Comparison of ENCODE assay signal across 13 mouse cellular contexts in genomic region chr4:107348529-107349310, GRCm38 (mm10). TPM values are rescaled to one million over a fixed set of nuclear protein-coding genes. Genes with fewer than 3 reads are reported as not detected.
DNase-seq lines count a peak whose midpoint lies in the region; ATAC-seq and TF ChIP-seq lines count a peak whose summit lies in the region.
"Had no signal": no experiment of that assay in that cellular context is flagged by ENCODE, and none has a peak within 500 bp of the region (broad histone marks: within the 10 kb centered on the region; RNA-seq: fewer than 3 reads in every experiment).

No protein-coding gene starts in this region.

- 63% methylated on average over 20 of the region's 20 CpGs for WGBS in lung, adult 2 months
- 57% methylated on average over 20 of the region's 20 CpGs for WGBS in neural tube, embryonic 13.5 days

- no peaks in the 10 kb centered on the region for H3K9me3 ChIP-seq in megakaryocyte, embryonic 14.5 days
- H3K9me3 ChIP-seq in neural tube, embryonic 13.5 days, result no peaks in the 10 kb centered on the region
- H3K9me3 ChIP-seq: stomach, embryonic 15.5 days had no signal

- peak overlapping the region; percentile 20; the same call in 1 of the 2 replicates for H3K4me2 ChIP-seq in neural tube, embryonic 13.5 days
- H3K4me2 ChIP-seq: stomach, embryonic 15.5 days had no signal

- no peak for TF ChIP-seq CTCF in lung, adult 2 months (IDR thresholded peaks at IDR 0.05; ENCODE audit: insufficient read depth, low read length)

- no peak for TF ChIP-seq POLR2A in lung, adult 2 months (IDR thresholded peaks at IDR 0.05; ENCODE audit: borderline replicate concordance, extremely low read depth, low read depth, low read length)

- H3K27ac ChIP-seq in neural tube, embryonic 13.5 days (replicated peaks), result peak overlapping the region; percentile 74
- H3K27ac ChIP-seq: kidney, postnatal 0 days; liver, embryonic 14.5 days; stomach, embryonic 15.5 days had no signal

- peaks cover 36% of the 10 kb centered on the region for H3K4me1 ChIP-seq in megakaryocyte, embryonic 14.5 days
- H3K4me1 ChIP-seq in lung, adult 2 months (ENCODE audit: control insufficient read depth, insufficient read depth, low read length), result no peaks in the 10 kb centered on the region
- peaks cover 18% of the 10 kb centered on the region for H3K4me1 ChIP-seq in neural tube, embryonic 13.5 days (replicated peaks)
- H3K4me1 ChIP-seq: stomach, embryonic 15.5 days had no signal

- peak overlapping the region; percentile 50; the same call in 1 of the 2 replicates for H3K9ac ChIP-seq in neural tube, embryonic 13.5 days
- H3K9ac ChIP-seq: liver, embryonic 14.5 days; stomach, embryonic 15.5 days had no signal

- no peaks in the 10 kb centered on the region for H3K27me3 ChIP-seq in megakaryocyte, embryonic 14.5 days (replicated peaks)
- no peaks in the 10 kb centered on the region for H3K27me3 ChIP-seq in neural tube, embryonic 13.5 days
- H3K27me3 ChIP-seq: stomach, embryonic 15.5 days had no signal

- peak; percentile 14 for DNase-seq in embryo, embryonic 11 days
- DNase-seq in embryo, embryonic 9.5 days (ENCODE audit: extremely low spot score), result no peak
- peak; percentile 20 for DNase-seq in lung, adult 2 months
- DNase-seq in gastrocnemius, postnatal 10 days, result no peak
- no peak for DNase-seq in cerebellum, adult 18-20 months

- ATAC-seq in megakaryocyte, adult 5-6 weeks (ENCODE audit: poor library complexity, severe bottlenecking), result no peak
- 0 out of 2 replicates have a peak, but pooled peaks have one; percentile 47 for ATAC-seq in neural tube, embryonic 13.5 days (ENCODE audit: low read depth)

- H3K4me3 ChIP-seq in megakaryocyte, embryonic 14.5 days (replicated peaks), result peak overlapping the region; percentile 66
- H3K4me3 ChIP-seq in lung, adult 2 months (replicated peaks; ENCODE audit: extremely low read depth, low read depth, low read length), result no peak overlapping the region
- H3K4me3 ChIP-seq in neural tube, embryonic 13.5 days, result no peak overlapping the region
- H3K4me3 ChIP-seq: erythroblast, embryonic 14.5 days; stomach, embryonic 15.5 days had no signal

- peaks cover 87% of the 10 kb centered on the region for H3K36me3 ChIP-seq in megakaryocyte, embryonic 14.5 days (replicated peaks; ENCODE audit: low read length)
- peaks cover 11% of the 10 kb centered on the region; the same call in 1 of the 2 replicates for H3K36me3 ChIP-seq in neural tube, embryonic 13.5 days

RNA-seq across cellular contexts. Expression of gene Ndc1, which starts 18.9 kb away (rescaled TPM):
- polyA plus RNA-seq in megakaryocyte, embryonic 14.5 days (2012; ENCODE audit: insufficient read depth, low replicate concordance), result 0.50 and 3.0 TPM in 2 replicates
- total RNA-seq in megakaryocyte, adult 5-6 weeks (2015), result 49.1 and 51.8 TPM in 2 replicates
- total RNA-seq in megakaryocyte, adult 5-6 weeks (2017), result 27.7 and 32.6 TPM in 2 replicates
- polyA plus RNA-seq in lung, adult 2 months (2012; rRNA removed), result 7.8 and 9.9 TPM in 2 replicates
- polyA plus RNA-seq in neural tube, embryonic 13.5 days (2015; fragmentation: Nextera tagmentation; extraction: Ambion mirVana), result 17.1 and 18.7 TPM in 2 replicates
- 1 to 10 TPM; 8.0 to 8.4 TPM for total RNA-seq in gastrocnemius, postnatal 10 days (2021)

RNA-seq across cellular contexts. Expression of gene Yipf1, which starts 34.6 kb away (rescaled TPM):
- 3.1 and 16.3 TPM in 2 replicates for polyA plus RNA-seq in megakaryocyte, embryonic 14.5 days (2012; ENCODE audit: insufficient read depth, low replicate concordance)
- total RNA-seq in megakaryocyte, adult 5-6 weeks (2015), result 73.0 and 82.7 TPM in 2 replicates
- 59.2 and 61.3 TPM in 2 replicates for total RNA-seq in megakaryocyte, adult 5-6 weeks (2017)
- polyA plus RNA-seq in lung, adult 2 months (2012; rRNA removed), result 32.2 and 48.6 TPM in 2 replicates
- polyA plus RNA-seq in neural tube, embryonic 13.5 days (2015; fragmentation: Nextera tagmentation; extraction: Ambion mirVana), result 63.0 and 63.5 TPM in 2 replicates
- total RNA-seq in gastrocnemius, postnatal 10 days (2021), result 10 to 100 TPM; 14.8 to 17.8 TPM

RNA-seq across cellular contexts. Expression of gene Dio1, which starts 41.8 kb away (rescaled TPM):
- not detected in 2 replicates for polyA plus RNA-seq in megakaryocyte, embryonic 14.5 days (2012; ENCODE audit: insufficient read depth, low replicate concordance)
- not detected in 2 replicates for total RNA-seq in megakaryocyte, adult 5-6 weeks (2015)
- total RNA-seq in megakaryocyte, adult 5-6 weeks (2017), result not detected in 2 replicates
- polyA plus RNA-seq in lung, adult 2 months (2012; rRNA removed), result 0.40 and 0.75 TPM in 2 replicates
- polyA plus RNA-seq in neural tube, embryonic 13.5 days (2015; fragmentation: Nextera tagmentation; extraction: Ambion mirVana), result not detected in 2 replicates
- under 1 TPM in 1 of 2 experiments, not detected in 1; 0.33 TPM for total RNA-seq in gastrocnemius, postnatal 10 days (2021)
- total RNA-seq: heart, adult 18-20 months had no signal
- polyA plus RNA-seq: erythroblast, embryonic 14.5 days; liver, embryonic 14.5 days had no signal

Comparison
In these comparisons a context has a peak if more than half of its experiments do, and no peak if none do; other contexts are left out.
1. DNase-seq: peak in embryo, embryonic 11 days (single experiment) and lung, adult 2 months (single experiment); none in embryo, embryonic 9.5 days (single experiment), gastrocnemius, postnatal 10 days (single experiment) and cerebellum, adult 18-20 months (0 of 2).